Mouse (Mus musculus) macrophage (primary cell): Measurements from ENCODE around the gene Rin1. TPM values are rescaled to one million over a fixed set of nuclear protein-coding genes. Genes with fewer than 3 reads are reported as not detected.
"Not testable (repeated sequence)": the region's sequence is repeated elsewhere in the genome, so short reads cannot be mapped to it uniquely, and the experiment has no call there.

ENCODE experiments used
- H3K27ac ChIP-seq: fragments of 350-480 bp; formaldehyde crosslinking; 2 replicates; pipeline ENCODE4 v1.9.0; 2021
- H3K36me3 ChIP-seq: fragments of 350-480 bp; formaldehyde crosslinking; 2 replicates; pipeline ENCODE4 v1.9.0; 2021; ENCODE audit errors: inconsistent target
- H3K4me3 ChIP-seq: fragments of 350-480 bp; formaldehyde crosslinking; 2 replicates; pipeline ENCODE4 v1.9.0; 2021; ENCODE audit errors: inconsistent target
- H3K79me2 ChIP-seq: fragments of 350-480 bp; formaldehyde crosslinking; 2 replicates; pipeline ENCODE4 v1.9.0; 2021; ENCODE audit errors: inconsistent target
- WGBS: methylation state at CpG from one replicate; pipeline ENCODE4 v1.1.7; 2026; ENCODE audit warnings: inconsistent platforms; ENCODE audit not compliant: missing documents; 5-methylcytosine and 5-hydroxymethylcytosine counted together
- polyA plus RNA-seq: library from polyadenylated mRNA; stranded (reverse); fragments of 250-400 nt; gene quantifications from 3 replicates; pipeline ENCODE4 v1.2.4, GENCODE M21; 2018; ENCODE audit warnings: inconsistent platforms
- total RNA-seq, 78 experiments: library from RNA; depleted of rRNA; stranded (reverse); fragments of 250-400 nt; gene quantifications; 1 replicate in 9 of 78; 2 replicates in 24 of 78; 3 replicates in 43 of 78; 4 replicates in 2 of 78; pipeline ENCODE4 v1.2.4; 2018; ENCODE audit warnings: inconsistent platforms in 56 of 78

Rin1 gene
- 10 to 100 TPM in 2 of 26 experiments, 1 to 10 TPM in 24; 1.3 to 11.5 (median 4.3) TPM for total RNA-seq (2018; cell fraction: chromatin; rRNA removed)
- under 1 TPM; 0.09 to 0.80 (median 0.18) TPM for total RNA-seq (2018; cell fraction: cytosol; rRNA removed)
- total RNA-seq (2018; cell fraction: nucleus; rRNA removed): 1 to 10 TPM in 22 of 26 experiments, under 1 TPM in 4; 0.58 to 7.9 (median 2.3) TPM
- 0.08 to 0.37 TPM (median 0.11 TPM) in 3 replicates for polyA plus RNA-seq

DNA sequence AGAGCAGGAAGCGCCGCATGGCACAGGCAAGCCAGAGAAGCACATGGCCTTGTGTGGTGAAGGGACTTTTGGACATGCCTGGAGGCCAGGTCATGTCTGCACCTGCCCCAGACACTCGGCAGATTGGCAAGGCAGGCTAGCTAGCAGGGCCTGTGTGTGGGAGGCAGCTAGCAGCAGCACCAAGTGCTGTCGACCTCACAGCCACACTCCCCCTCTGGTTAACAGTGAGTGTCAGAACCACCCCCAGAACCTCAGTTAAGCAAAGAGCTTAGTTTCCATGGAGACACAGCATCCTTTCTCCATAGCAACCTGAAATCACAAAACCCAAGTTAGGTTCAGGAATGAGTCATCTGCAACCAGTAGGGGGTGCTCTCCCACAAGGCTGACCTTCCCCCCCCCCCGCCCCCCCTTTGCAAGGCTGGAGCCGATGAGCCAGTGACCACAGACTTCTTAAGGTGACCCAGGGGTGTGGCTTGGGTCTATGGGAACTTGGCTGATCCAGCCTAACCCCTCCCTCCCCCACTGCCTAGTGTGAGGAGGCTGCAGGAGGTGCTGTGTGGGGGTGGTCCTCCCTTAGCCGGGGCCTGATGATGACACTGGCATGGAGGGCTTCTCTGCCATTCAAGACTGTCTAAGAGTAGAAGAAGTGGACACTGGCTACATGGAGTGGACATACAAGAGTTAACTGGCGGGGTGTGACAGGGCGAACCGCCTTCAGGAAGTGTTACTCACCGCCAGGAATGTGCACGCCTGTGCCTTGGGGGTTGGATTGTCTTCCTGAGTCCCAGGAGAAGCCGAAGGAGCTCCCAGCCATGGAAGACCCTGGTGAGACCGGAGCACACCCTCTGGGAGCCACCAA lies at the start of gene Rin1:
Gene Rin1, plus strand, starts transcription at position 435 of the 859 bp plus-strand sequence.
- WGBS: 31% methylated on average over 12 of the region's 14 CpGs
- no peak within 1 kb of the TSS for H3K27ac ChIP-seq
- peaks cover 46% of the 10 kb centered on the region for H3K36me3 ChIP-seq
- no peak within 1 kb of the TSS for H3K4me3 ChIP-seq
- peaks cover 5% of the 10 kb centered on the region; the same call in 1 of the 2 replicates for H3K79me2 ChIP-seq

DNA sequence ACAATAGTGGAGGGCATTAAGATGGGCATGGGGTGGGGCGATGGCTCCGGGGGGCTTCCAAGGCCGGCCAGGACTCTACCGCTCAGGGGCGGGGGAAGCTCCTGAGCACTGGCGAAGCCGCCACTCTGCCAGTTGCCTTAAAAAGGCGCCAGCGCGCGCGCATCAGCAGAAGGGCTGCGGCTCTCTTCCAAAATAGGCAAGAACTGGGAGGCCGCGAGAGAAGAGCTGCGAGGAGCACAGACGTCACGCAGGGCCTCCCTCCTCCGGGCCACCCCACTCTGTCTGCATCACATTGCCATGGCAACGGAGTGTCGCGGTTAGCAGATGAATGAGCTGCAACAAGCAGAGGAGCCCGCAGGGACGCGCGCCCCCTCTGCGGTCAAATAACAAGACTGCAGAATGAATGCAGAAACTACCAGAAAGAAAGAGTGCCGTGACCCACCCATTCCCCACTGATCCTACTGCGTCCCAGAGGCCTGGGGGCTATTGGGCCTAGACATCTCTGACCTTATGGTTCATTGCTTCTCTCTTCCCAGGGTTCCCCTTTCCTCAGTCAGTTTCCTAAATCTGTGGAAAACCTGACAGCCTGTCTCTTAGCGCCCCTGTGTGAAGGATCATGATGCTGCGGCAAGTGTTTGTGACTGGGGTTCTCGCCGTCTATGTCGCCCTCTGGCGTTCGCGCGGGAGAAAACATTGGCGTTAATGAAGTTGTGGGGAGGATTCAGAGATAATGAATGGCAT lies 48.4 kb upstream of the Rin1 start:
- 3% methylated on average over 39 of the region's 39 CpGs for WGBS
- Histone ChIP-seq H3K27ac (no peak overlapping the region), H3K79me2 (no peaks in the 10 kb centered on the region), H3K4me3 (no peak overlapping the region), H3K36me3 (no peaks in the 10 kb centered on the region)

DNA sequence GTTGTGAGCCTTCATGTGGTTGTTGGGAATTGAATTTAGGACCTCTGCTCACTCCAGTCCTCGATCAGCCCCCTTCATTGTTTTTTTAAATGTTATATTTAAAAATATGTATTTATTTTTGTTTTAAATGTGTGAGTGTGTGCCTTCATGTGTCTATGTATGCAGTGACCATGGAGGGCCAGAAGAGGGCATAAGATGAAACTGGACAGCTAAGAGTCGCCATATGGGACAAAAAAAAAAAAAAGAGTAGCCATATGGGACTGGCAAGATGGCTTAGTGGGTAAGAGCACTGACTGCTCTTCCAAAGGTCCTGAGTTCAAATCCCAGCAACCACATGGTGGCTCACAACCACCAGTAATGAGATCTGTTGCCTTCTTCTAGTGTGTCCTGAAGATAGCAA lies 46.6 kb upstream of the Rin1 start:
- H3K36me3 ChIP-seq, H3K27ac ChIP-seq, H3K79me2 ChIP-seq, H3K4me3 ChIP-seq: not testable (repeated sequence)
- WGBS: 40% methylated on average over 2 of the region's 2 CpGs

DNA sequence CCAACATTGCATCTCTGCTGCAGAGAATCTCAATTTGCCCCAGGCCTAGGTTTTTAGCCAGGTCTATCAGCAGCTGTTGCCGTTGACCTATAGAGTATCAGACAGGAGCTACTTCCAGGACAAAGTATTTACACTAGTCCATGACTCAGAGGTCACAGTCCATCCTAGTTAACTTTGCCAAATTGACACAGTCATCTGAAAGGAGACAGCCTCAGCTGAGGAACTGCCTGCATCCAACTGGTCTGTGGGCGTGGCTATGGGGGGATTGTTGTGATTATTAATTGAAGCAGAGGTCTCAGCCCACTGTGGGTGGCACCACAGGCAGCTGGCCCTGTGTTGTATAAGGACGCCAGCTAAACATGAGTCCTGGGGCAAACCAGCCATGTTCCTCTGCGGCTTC lies 45.4 kb upstream of the Rin1 start:
- H3K36me3 ChIP-seq: no peaks in the 10 kb centered on the region
- no peak overlapping the region for H3K27ac ChIP-seq
- WGBS: 81% methylated on average over 4 of the region's 4 CpGs
- no peak overlapping the region for H3K4me3 ChIP-seq
- H3K79me2 ChIP-seq: no peaks in the 10 kb centered on the region

DNA sequence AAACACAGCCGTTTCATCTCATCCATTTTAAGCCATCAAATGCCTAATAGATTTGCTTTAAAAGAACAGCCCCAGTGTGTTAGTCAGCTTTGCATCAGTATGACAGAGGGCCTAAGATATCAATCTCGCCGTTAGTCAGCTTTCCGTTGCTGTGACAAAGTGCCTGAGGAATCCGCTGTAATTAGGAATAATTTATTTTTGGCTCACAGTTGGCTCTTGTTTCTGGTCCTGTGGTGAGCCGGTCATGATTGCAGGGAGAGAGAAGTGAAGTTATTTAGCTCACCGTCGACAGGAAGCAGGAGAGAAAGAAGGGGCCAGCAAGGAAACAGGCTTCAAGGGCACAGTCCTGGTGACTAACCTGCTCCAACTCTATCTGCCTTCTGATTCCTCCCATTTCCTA lies 37.1 kb upstream of the Rin1 start:
- WGBS: 51% methylated on average over 8 of the region's 8 CpGs
- Histone ChIP-seq H3K4me3 (no peak overlapping the region), H3K79me2 (no peaks in the 10 kb centered on the region), H3K36me3 (no peaks in the 10 kb centered on the region), H3K27ac (no peak overlapping the region)

DNA sequence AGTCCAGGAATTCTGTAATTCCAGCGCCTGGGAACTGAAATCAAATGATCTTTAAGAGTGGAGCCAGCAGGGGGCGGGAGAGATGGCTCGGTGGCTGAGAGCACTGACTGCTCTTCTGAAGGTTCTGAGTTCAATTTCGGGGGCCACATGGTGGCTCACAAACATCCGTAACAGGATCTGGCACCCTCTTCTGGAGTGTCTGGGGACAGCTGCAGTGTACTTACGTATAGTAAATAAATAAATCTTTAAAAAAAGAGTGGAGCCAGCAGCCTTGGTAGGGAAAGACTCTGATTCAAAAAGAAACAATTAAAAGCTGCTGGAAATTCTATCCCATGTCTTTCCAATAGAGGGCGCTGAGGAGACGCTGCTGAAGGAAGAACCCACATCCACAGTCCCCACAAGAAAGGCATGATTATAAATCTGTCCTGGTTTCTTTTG lies 35.3 kb upstream of the Rin1 start:
- Histone ChIP-seq H3K4me3 (no peak overlapping the region), H3K79me2 (no peaks in the 10 kb centered on the region), H3K27ac (no peak overlapping the region), H3K36me3 (no peaks in the 10 kb centered on the region)
- WGBS: 12% methylated on average over 8 of the region's 8 CpGs

DNA sequence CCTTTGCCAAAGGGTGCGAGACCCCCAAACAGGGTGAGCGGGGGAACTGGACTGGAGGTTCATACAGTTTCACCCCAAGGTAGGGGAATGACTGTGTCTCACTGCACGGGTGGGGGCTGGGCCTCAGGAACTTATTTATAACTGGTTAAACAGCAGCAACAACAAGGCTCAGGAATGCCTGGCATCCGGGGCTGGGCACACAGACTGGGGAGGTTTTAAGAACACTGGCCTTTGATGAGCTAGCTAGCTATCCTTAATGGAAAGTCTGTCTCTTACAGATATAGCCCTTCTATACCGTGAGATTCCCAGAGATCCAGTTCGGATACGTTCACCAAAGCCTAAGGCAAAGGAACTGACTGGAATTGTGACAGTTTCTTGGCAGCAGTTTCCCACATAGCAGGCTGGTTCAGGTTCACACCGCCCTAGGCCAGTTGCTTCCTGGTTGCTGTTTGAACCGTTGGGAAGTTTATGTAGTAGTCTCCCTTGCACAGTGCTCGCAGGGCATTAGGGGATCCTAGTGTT lies 34.0 kb upstream of the Rin1 start:
- WGBS: 49% methylated on average over 10 of the region's 10 CpGs
- H3K79me2 ChIP-seq: no peaks in the 10 kb centered on the region
- no peak overlapping the region for H3K4me3 ChIP-seq
- no peak overlapping the region for H3K27ac ChIP-seq
- H3K36me3 ChIP-seq: no peaks in the 10 kb centered on the region

DNA sequence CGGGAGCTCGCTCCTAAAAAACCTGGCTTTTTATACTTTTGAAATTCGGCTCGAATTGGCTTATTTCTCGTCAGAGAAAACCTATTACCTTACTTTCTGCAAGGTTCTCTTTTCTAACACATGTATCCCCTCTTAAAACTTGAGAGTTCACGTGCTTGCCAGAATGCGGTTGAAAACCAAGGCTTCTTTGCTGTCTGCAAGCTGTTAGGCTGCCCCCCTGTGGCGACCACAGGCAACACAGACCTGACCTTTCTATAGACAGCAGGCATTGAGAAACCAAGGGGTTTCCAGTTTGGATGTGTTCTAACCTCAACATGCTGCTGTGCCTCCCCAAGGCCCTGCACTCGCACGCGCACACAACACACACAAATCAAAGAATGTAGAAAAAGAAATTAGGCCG lies 33.5 kb upstream of the Rin1 start:
- Histone ChIP-seq H3K79me2 (no peaks in the 10 kb centered on the region), H3K27ac (no peak overlapping the region), H3K4me3 (no peak overlapping the region), H3K36me3 (no peaks in the 10 kb centered on the region)
- 23% methylated on average over 11 of the region's 12 CpGs for WGBS

DNA sequence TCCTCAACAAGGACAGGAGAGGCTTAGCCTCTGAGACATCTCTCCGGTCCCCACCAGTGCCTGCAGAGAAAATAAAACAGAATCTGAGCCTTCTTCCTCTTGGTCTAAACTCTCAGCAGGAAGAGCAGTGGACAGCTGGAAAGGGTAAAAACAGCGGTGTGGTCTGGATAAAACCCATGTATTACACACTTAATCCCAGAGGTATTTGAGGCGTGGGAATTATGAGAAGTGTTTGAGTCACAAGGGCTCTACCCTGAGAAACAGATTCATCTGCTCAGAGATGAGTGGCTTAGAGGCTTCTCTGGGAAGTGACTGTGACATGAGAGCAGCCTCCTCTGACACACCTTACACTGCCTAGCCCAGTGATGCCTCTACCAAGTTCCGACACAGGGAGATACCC lies 32.7 kb upstream of the Rin1 start:
- no peak overlapping the region for H3K27ac ChIP-seq
- H3K4me3 ChIP-seq: no peak overlapping the region
- no peaks in the 10 kb centered on the region for H3K79me2 ChIP-seq
- H3K36me3 ChIP-seq: no peaks in the 10 kb centered on the region
- 91% methylated on average over 4 of the region's 4 CpGs for WGBS

DNA sequence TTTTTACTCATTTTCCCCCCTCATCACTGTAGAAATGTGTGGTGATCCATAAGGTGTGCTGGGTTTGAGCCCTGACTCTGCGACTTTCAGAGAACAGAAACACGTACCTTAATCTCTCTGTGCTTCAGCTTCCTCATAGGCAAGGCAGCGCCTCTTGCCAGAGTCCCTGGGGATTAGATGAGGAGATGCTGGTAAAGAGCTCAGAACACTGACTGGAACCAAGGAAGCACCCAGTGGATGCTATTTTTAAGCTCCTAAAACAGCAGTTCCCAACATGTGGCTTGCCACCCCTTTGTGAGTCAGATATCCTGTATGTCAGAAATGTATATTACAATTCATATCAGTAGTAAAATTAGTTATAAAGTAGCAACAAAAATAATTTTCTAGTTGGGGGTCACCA lies 32.1 kb upstream of the Rin1 start:
- WGBS: 100% methylated on average over 3 of the region's 3 CpGs
- H3K27ac ChIP-seq: 0 out of 2 replicates have a peak overlapping the region, but pooled peaks have one; percentile 8
- no peak overlapping the region for H3K4me3 ChIP-seq

DNA sequence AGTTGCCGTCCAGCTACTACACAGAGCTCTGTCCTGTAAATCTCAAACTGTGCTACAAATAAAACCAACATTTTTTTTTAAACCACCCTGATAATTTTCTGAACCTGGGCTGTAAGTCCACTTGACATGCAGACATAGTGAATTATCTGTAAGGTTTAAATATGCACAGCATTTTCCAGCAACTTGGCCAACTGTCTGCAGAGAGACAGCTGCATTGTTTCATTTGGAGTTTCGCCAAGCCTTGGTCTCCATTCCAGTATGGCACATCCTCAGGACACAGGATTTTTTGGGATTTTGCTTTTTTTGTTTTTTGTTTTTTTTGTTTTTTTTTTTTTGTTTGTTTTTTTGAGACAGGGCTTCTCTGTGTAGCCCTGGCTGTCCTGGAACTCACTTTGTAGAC lies 28.9 kb upstream of the Rin1 start:
- H3K4me3 ChIP-seq: no peak overlapping the region
- H3K27ac ChIP-seq: no peak overlapping the region
- 96% methylated on average over 2 of the region's 2 CpGs for WGBS
- H3K79me2 ChIP-seq: no peaks in the 10 kb centered on the region
- no peaks in the 10 kb centered on the region for H3K36me3 ChIP-seq

More for the DNA sequence above, 32.1 kb upstream of the Rin1 start:
- Histone ChIP-seq H3K36me3 (no peaks in the 10 kb centered on the region), H3K79me2 (no peaks in the 10 kb centered on the region)

DNA sequence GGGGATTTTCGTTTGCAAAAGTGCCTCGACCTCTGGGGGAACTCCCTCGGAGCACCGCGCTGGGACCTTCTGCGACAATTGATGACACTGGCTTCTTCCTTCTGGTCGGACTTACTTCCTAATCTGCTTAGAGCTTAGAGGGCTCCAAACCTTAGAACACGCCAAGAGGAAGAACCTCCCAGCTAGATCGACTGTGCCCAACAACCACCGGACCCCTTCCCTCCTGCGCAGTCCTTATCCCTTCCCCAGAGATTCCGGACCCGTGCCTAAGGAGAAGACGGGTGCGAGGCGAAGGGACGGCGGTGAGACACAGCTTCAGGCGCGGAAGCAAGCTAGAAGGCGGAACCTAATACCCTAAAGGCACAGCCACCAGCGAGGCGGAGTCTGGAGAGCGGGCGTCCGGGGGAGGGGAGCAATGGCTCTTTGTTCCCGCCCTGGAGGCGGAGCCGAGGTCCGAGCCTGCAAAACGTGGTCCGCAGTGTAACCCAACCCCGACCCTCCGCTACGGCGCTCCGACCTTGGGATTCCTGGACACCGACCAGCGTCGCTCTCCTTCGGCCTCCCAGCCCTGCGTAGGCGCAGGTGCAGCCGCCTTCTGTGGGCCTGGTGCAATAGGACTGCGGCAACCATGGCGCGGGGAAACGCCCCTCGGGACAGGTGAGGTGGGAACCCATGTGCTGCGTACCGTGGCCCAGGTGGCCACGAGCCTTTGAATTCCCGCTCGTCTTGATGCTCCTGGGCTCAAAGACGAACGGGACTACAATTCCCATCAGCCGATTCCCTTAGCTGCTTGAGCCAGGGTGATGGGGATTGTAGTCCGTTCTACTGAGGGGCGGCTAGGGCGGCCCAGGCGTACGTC lies 26.4 kb upstream of the Rin1 start, which contains the start of gene Slc29a2:
Gene Slc29a2, plus strand, starts transcription at position 240 of the 859 bp plus-strand sequence.
- H3K79me2 ChIP-seq: no peaks in the 10 kb centered on the region
- peak within 1 kb of the TSS; percentile 64 for H3K4me3 ChIP-seq
- peak within 1 kb of the TSS; percentile 80 for H3K27ac ChIP-seq
- H3K36me3 ChIP-seq: no peaks in the 10 kb centered on the region
- under 1% methylated on average over 62 of the region's 62 CpGs for WGBS

DNA sequence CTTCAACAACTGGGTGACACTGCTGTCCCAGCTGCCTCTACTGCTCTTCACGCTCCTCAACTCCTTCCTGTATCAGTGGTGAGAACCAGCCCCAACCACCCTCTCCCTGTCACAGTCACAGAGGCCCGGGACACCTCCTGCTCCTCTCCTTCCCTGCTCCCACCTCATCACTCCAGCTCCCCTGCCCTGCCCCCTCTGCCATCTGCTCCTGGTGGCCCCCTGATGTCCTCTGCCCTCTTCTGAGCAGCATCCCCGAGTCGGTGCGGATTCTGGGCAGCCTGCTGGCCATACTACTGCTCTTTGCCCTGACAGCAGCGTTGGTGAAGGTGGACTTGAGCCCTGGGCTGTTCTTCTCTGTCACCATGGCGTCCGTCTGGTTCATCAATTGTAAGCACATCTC lies 24.2 kb upstream of the Rin1 start:
- 92% methylated on average over 8 of the region's 8 CpGs for WGBS
- H3K4me3 ChIP-seq: no peak overlapping the region
- no peaks in the 10 kb centered on the region for H3K79me2 ChIP-seq
- no peaks in the 10 kb centered on the region for H3K36me3 ChIP-seq
- no peak overlapping the region for H3K27ac ChIP-seq

DNA sequence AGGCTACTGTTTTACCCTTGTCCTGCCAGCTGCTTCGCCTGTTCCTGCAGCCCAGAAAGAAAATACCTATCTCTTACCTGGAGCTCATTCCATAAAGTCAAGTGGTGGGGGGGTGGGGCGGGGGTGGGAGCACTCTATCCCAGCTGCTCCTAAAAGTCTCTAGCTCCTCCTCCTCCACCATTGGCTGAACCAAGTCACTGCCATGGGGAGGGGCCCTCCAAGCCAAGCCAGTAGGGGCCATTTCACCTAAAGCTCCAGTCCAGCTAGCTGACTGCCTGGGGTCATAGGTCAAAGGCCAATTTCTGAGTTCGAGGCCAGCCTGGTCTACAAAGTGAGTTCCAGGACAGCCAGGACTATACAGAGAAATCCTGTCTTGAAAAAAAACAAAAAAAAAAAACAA lies 17.6 kb upstream of the Rin1 start:
- Histone ChIP-seq H3K27ac (no peak overlapping the region), H3K36me3 (no peaks in the 10 kb centered on the region), H3K4me3 (no peak overlapping the region), H3K79me2 (no peaks in the 10 kb centered on the region)
- 82% methylated on average over 3 of the region's 3 CpGs for WGBS
